Mouse (Mus musculus): ENCODE measurements at regions not wholly inside any gene's neighbourhood (a gene's known extent, or its start where the extent isn't known, plus 50 kb on each side); places are given as distances from the start of the nearest gene placed in this dataset.

DNA sequence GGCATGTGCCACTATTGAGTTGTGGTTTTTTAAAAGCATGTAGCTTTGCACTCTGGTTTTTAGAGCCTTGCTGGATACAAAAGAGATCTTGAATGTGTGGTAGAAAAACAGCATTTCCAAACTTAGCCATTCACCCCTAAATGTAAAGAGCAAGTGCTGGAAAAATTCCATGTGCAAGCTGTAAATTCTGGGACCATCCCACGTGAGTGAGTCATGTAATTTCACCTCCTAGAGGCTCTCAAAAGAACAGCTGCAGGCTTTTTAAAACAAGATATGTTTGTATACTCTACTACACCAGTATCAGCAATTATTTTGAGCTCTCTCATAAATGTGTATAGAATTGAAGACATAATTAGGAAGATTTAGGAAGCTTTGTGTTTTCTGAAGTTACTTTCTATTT is 160.9 kb upstream of the Itga4 start:
- no peaks in the 10 kb centered on the region for H3K4me1 ChIP-seq
- no peak for ATAC-seq (ENCODE audit: low FRiP score, low read depth)
- H3K27me3 ChIP-seq, result no peaks in the 10 kb centered on the region
- 8% methylated on average over 1 of the region's 1 CpGs for WGBS
- H3K9ac ChIP-seq, result no peak overlapping the region
- H3K4me3 ChIP-seq, result no peak overlapping the region
- no peak overlapping the region for H3K4me2 ChIP-seq (replicated peaks)
- H3K36me3 ChIP-seq, result no peaks in the 10 kb centered on the region
- H3K9me3 ChIP-seq, result no peaks in the 10 kb centered on the region
- H3K27ac ChIP-seq, result no peak overlapping the region

DNA sequence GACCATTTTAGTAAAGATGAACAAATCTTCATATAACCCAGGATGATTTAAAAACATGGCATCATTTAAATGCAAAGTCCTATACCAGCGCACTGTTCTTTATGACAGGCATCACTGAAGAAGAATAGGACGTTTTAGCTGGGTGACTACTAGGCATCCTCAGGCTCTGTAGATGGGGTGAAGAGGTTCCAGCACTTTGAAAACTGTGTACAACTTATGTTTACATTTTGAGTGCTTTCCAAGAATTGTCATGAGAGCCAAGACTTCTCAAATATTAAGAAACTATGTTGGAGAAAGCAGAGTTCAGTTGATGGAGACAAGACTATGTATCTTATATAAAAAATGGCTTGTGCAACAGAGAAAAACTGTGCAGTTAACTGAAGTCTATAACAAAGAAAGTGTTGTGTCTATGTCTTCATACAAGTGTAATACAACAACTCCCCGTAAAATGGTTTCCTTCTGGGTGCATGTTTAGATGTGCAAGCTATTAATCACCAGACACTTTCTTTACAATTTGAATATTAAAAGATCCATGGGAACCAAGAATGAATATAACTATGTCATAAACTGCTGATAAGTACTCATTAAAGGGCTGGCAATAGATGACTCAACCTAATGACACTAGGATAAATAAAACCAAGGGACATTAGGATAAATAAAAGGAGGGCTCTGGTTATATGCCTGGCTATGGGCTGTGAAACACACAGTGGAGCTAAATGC is 158.5 kb upstream of the Itga4 start:
- Histone ChIP-seq H3K36me3 (no peaks in the 10 kb centered on the region), H3K4me3 (no peak overlapping the region), H3K9ac (no peak overlapping the region), H3K4me1 (no peaks in the 10 kb centered on the region), H3K27me3 (no peaks in the 10 kb centered on the region), H3K27ac (no peak overlapping the region), H3K9me3 (no peaks in the 10 kb centered on the region), H3K4me2 (replicated peaks) (no peak overlapping the region)
- 85% methylated on average over 3 of the region's 3 CpGs for WGBS
- no peak for ATAC-seq (ENCODE audit: low FRiP score, low read depth)

DNA sequence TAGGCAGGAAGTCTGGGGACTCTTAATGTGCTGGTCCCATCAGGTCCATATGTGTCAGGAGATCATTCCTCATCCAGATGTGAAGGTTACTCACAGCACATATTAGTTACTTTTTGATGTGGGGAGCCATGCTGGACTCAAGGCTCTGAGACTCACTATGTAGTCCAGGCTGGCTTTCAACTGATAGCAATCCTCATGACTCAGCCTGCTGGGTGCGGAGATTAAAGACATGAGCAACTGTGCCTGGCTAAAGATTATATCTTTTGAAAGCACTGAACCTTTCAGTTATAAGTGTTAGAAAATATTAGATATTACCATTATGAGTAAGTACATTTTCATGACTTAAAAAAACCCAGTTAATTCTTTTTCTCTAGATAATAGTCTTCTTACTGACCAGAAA is 155.6 kb upstream of the Itga4 start:
- no peak overlapping the region for H3K9ac ChIP-seq
- ATAC-seq (ENCODE audit: low FRiP score, low read depth), result no peak
- no peaks in the 10 kb centered on the region for H3K9me3 ChIP-seq
- no peak overlapping the region for H3K4me3 ChIP-seq
- H3K27ac ChIP-seq, result no peak overlapping the region
- H3K36me3 ChIP-seq, result no peaks in the 10 kb centered on the region
- no peaks in the 10 kb centered on the region for H3K27me3 ChIP-seq
- H3K4me1 ChIP-seq, result no peaks in the 10 kb centered on the region
- no peak overlapping the region for H3K4me2 ChIP-seq (replicated peaks)
- WGBS, result 95% methylated on average over 1 of the region's 1 CpGs

DNA sequence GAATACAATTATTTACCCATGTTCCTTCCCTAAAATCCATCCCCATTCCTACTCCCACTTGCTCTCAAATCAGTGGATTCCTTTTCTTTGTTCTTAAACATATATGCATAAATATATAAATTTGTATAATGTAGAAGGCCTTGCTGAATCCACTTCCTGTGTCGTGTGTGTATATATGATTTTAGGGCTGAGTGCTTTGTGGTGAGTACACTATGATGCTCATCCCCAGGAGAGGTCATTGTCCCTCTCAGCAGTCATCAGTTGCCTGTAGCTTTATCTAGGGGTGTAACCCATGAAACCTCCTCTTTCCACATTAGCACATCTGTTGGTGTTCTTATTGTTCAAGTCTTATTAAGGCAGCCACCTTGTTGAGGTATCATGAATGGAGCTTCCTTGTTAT is 143.6 kb upstream of the Itga4 start:
- no peak overlapping the region for H3K4me3 ChIP-seq
- H3K27me3 ChIP-seq, result no peaks in the 10 kb centered on the region
- WGBS, result 87% methylated on average over 1 of the region's 1 CpGs
- H3K9ac ChIP-seq, result no peak overlapping the region
- no peak overlapping the region for H3K27ac ChIP-seq
- no peaks in the 10 kb centered on the region for H3K9me3 ChIP-seq
- H3K36me3 ChIP-seq, result no peaks in the 10 kb centered on the region
- no peak overlapping the region for H3K4me2 ChIP-seq (replicated peaks)
- ATAC-seq (ENCODE audit: low FRiP score, low read depth), result no peak
- H3K4me1 ChIP-seq, result no peaks in the 10 kb centered on the region

DNA sequence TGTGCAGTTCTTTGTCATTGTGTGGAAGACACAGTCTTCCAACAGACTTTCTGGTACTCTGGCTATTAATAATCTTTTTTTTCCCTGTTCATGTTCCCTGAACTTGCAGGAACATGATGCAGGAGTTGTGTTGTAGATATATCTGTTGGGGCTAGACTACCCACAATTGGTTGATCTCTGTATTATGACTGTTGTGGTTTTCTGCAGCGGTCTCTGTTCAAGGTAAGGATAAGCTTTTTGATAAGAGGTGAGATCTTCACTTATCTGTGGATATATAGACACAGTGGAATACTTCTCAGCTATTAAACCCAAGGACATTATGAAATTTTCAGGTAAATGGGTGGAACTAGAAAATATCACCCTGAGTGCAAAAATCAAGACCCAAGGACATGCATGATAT is 143.2 kb upstream of the Itga4 start:
- H3K4me3 ChIP-seq, result no peak overlapping the region
- 82% methylated on average over 1 of the region's 1 CpGs for WGBS
- H3K9ac ChIP-seq, result no peak overlapping the region
- H3K4me2 ChIP-seq (replicated peaks), result no peak overlapping the region
- H3K27me3 ChIP-seq, result no peaks in the 10 kb centered on the region
- H3K9me3 ChIP-seq, result no peaks in the 10 kb centered on the region
- H3K36me3 ChIP-seq, result no peaks in the 10 kb centered on the region
- H3K27ac ChIP-seq, result no peak overlapping the region
- no peak for ATAC-seq (ENCODE audit: low FRiP score, low read depth)
- H3K4me1 ChIP-seq, result no peaks in the 10 kb centered on the region

DNA sequence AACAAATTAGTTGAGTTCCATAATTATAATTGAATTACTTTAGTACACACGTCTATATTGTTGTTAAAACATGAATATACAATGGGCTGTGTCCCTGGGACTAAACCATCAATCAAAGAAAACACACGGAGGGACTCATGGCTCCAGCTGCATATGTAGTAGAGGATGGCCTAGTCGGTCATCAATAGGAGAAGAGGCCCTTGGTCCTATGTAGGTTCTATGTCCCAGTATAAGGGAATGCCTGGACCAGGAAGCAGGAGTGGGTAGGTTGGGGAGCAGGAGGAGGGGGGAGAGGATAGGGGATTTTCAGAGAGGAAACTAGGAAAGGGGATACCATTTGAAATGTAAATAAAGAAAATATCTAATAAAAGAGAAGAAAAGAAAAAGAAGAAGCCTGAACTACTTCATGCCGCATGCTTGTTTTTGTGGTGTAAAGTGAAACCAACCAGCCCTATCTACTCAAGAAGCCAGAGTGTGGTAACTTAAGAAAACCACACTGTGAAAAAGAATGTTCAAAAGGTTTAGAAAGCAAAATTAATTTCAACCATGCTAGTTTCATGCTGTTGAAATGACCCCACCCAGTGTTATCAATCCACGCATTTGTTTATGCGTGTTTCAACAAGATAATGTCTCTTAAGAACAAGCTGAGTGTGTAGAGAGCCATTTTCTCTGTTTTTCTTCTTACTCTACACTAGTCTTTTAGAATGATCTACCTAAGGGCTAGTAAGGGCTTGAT is 134.4 kb upstream of the Itga4 start:
- H3K27me3 ChIP-seq, result no peaks in the 10 kb centered on the region
- H3K4me2 ChIP-seq (replicated peaks), result no peak overlapping the region
- 87% methylated on average over 6 of the region's 6 CpGs for WGBS
- H3K4me1 ChIP-seq, result no peaks in the 10 kb centered on the region
- H3K27ac ChIP-seq, result no peak overlapping the region
- no peak for ATAC-seq (ENCODE audit: low FRiP score, low read depth)
- H3K9ac ChIP-seq, result no peak overlapping the region
- H3K36me3 ChIP-seq, result no peaks in the 10 kb centered on the region
- no peaks in the 10 kb centered on the region for H3K9me3 ChIP-seq
- no peak overlapping the region for H3K4me3 ChIP-seq

DNA sequence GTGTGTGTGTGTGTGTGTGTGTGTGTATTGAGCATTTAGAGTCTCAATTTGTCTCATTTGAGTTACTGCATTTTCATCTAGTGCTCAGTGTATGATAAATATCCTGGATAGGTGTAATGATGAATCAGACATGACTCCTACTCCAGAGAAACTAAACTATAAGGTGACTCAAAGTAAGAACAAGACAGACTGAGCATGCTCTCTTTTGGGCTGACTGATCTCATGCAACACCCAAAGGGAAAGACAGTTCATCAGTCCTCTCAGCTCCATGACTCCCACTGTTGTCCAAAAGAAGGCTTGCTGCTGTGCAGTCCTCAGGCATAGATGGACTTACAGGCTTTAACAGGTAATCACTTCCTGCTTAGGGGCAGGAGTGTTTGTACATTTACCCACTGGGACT is 132.7 kb upstream of the Itga4 start:
- Histone ChIP-seq H3K36me3 (no peaks in the 10 kb centered on the region), H3K4me3 (no peak overlapping the region), H3K27me3 (no peaks in the 10 kb centered on the region), H3K4me1 (no peaks in the 10 kb centered on the region), H3K9ac (no peak overlapping the region), H3K9me3 (no peaks in the 10 kb centered on the region), H3K27ac (no peak overlapping the region), H3K4me2 (replicated peaks) (no peak overlapping the region)
- ATAC-seq (ENCODE audit: low FRiP score, low read depth), result no peak

DNA sequence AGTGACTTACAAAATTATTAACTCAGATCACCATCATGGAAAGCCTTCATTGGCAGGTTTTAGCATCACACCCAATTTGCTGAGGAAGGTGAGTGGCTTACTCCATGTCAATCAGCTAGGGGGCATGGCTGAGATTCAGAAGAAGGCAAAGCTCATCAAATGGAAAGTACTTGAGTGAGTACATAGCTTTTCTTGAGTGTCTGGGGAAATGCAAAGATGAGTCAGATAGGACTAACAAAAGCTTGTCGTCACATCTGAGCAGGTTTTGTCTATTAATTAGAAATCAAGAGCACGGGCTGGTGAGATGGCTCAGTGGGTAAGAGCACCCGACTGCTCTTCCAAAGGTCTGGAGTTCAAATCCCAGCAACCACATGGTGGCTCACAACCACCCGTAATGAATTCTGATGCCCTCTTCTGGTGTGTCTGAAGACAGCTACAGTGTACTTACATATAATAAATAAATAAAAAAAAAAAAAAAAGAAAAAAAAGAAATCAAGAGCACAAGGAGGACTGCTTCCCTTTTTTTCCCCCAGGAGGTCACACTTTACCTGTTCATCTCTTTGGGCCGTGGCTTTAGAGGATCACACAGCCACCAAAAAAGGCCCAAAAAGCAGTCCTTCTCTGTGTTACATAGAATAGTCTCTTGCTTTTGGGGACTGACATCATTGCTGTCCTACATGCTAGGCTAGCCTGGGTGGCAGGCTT is 130.8 kb upstream of the Itga4 start:
- H3K9ac ChIP-seq, result no peak overlapping the region
- H3K9me3 ChIP-seq, result no peaks in the 10 kb centered on the region
- no peak overlapping the region for H3K4me2 ChIP-seq (replicated peaks)
- H3K36me3 ChIP-seq, result no peaks in the 10 kb centered on the region
- H3K27ac ChIP-seq, result no peak overlapping the region
- no peak for ATAC-seq (ENCODE audit: low FRiP score, low read depth)
- H3K4me3 ChIP-seq, result no peak overlapping the region
- no peaks in the 10 kb centered on the region for H3K27me3 ChIP-seq
- 93% methylated on average over 5 of the region's 5 CpGs for WGBS
- no peaks in the 10 kb centered on the region for H3K4me1 ChIP-seq

DNA sequence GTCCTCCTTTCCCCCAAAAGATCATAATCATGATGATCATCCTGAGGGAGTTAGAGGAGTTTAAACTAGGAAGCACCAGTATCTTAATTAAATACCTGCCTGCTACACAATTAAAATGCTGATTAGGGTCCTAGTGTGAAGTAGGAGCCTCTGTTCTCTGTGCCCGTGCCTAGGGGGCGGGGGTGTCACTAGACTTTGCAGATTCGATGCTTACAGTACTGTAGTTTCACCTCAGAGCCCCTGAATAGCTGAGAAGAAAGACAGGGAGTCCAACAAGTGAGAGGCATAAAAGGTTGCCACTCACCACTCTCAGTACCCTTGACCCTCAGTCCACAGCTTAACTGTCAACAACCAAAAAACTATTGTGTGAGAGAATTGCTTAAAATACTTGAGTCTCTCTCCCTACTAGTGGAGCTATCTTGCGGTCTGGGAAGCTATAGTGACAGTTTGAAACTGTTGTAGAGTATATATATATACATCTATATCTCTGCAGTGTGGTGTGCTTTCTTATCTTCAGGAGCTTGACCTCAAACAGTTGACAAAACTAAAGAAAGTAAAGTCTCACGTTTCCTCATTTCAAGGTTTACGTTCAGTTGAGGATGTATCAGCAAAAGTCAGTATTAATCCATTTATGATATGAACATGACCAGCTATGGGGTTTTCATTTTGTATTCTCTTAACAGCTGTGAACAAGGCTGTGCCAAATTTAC is 128.9 kb upstream of the Itga4 start:
- Histone ChIP-seq H3K9ac (no peak overlapping the region), H3K27me3 (no peaks in the 10 kb centered on the region), H3K27ac (no peak overlapping the region), H3K4me3 (no peak overlapping the region), H3K4me1 (no peaks in the 10 kb centered on the region), H3K36me3 (no peaks in the 10 kb centered on the region), H3K9me3 (no peaks in the 10 kb centered on the region), H3K4me2 (replicated peaks) (no peak overlapping the region)
- WGBS, result 51% methylated on average over 6 of the region's 6 CpGs
- ATAC-seq (ENCODE audit: low FRiP score, low read depth), result no peak

DNA sequence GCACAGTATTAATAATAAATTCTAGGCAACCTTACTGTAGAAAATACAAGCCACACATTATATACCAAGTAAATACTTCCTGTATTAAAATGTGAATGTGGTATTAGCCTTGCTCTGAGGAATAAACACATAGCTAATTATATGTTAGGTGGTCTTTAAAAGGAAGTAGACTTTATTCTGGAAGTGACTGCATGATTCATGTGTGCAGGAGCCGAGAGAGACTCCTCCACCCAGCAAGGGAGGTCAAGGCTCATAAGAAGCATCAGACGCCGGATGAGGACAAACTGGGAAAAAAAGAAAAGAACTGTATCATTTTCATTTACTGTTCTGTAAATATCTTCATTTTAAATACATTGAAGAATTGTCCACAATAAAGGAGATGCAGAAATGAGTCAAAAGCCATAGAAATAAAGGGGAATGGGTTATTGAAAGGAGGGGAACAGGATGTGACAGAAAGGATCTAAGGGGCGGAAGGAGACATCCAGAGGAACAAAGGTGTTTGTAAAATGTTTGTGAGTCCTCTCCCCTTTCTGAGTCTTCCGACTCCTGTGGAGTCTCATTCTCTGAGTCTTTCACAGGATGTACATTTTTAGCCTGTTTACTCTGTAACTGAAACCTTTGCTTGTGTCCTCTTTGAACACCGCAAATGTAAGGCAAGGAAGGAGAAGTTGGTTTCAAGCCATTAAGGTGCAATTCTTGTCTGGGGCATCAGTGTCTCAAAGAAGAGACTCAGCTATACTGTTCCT is 128.1 kb upstream of the Itga4 start:
- H3K4me1 ChIP-seq, result no peaks in the 10 kb centered on the region
- no peak overlapping the region for H3K4me2 ChIP-seq (replicated peaks)
- H3K4me3 ChIP-seq, result no peak overlapping the region
- no peaks in the 10 kb centered on the region for H3K27me3 ChIP-seq
- H3K36me3 ChIP-seq, result no peaks in the 10 kb centered on the region
- H3K27ac ChIP-seq, result no peak overlapping the region
- WGBS, result 76% methylated on average over 6 of the region's 6 CpGs
- no peaks in the 10 kb centered on the region for H3K9me3 ChIP-seq
- H3K9ac ChIP-seq, result no peak overlapping the region
- ATAC-seq (ENCODE audit: low FRiP score, low read depth), result no peak

DNA sequence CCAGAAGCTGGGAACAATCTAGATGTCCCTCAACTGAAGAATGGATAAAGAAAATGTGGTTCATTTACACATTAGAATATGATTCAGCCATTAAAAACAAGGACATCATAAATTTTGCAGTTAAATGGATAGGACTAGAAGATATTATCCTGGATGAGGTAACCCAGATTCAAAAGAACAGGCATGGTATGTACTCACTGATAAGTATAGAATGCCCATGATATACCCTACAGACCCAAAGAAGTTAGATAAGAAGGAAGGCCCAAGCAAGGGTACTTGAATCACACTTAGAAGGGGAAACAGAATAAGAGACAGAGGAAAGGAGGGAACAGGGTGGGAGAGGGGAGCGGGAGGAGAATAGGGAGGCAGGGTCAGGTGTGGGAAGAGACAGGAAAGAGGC is 127.4 kb upstream of the Itga4 start:
- no peak overlapping the region for H3K9ac ChIP-seq
- WGBS, result 94% methylated on average over 1 of the region's 1 CpGs
- no peaks in the 10 kb centered on the region for H3K9me3 ChIP-seq
- H3K4me1 ChIP-seq, result no peaks in the 10 kb centered on the region
- no peaks in the 10 kb centered on the region for H3K27me3 ChIP-seq
- no peak overlapping the region for H3K27ac ChIP-seq
- no peak for ATAC-seq (ENCODE audit: low FRiP score, low read depth)
- H3K4me2 ChIP-seq (replicated peaks), result no peak overlapping the region
- H3K36me3 ChIP-seq, result no peaks in the 10 kb centered on the region
- no peak overlapping the region for H3K4me3 ChIP-seq

DNA sequence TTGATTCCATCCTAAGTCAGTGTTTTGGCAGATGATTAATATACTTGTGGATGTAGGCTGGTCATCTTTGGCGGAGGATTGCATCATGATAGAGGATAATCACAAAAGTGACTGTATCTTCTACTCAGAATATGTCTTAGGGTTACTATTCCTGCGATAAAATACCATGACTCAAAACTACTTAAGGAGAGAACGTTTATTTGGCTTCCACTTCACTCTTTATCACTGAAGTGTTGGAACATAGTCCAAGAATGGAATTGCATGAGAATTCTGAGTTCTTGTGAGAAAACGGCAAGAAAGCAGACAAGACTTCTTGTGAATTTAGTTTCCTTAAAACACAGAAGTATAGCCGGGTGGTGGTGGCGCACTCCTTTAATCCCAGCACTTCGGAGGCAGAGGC is 124.6 kb upstream of the Itga4 start:
- no peak for ATAC-seq (ENCODE audit: low FRiP score, low read depth)
- 93% methylated on average over 7 of the region's 7 CpGs for WGBS
- H3K9me3 ChIP-seq, result no peaks in the 10 kb centered on the region
- no peaks in the 10 kb centered on the region for H3K27me3 ChIP-seq
- no peak overlapping the region for H3K9ac ChIP-seq
- H3K36me3 ChIP-seq, result no peaks in the 10 kb centered on the region
- H3K27ac ChIP-seq, result no peak overlapping the region
- H3K4me3 ChIP-seq, result no peak overlapping the region
- no peak overlapping the region for H3K4me2 ChIP-seq (replicated peaks)
- H3K4me1 ChIP-seq, result no peaks in the 10 kb centered on the region

All from limb, embryonic 13.5 days (tissue).